Mouse (Mus musculus) liver, postnatal 0 days (tissue): Measurements from ENCODE around the gene Ssna1.

Experiments
- CTCF ChIP-seq: sonication (generic); IDR thresholded peaks from 2 replicates; pipeline ENCODE4 v1.5.1; 2016; ENCODE audit warnings: antibody characterized with exemption, low read depth
- EP300 ChIP-seq: IDR thresholded peaks from 2 replicates; pipeline ENCODE4 v1.6.1; 2016; ENCODE audit warnings: antibody characterized with exemption, low read depth, mild to moderate bottlenecking

GRCm38 (mm10) chr2:25303452-25303851 lies 31.2 kb upstream of the Ssna1 start:
- TF ChIP-seq CTCF (no peak), EP300 (no peak)
